Mouse (Mus musculus) forebrain, embryonic 14.5 days (tissue): ENCODE data around the gene Nr4a2. TPM values are rescaled to one million over a fixed set of nuclear protein-coding genes. Genes with fewer than 3 reads are reported as not detected.

Source experiments
- ATAC-seq: fragments of 200-750 bp; cut with Nextera tagmentation; 2 replicates; pipeline ENCODE4 v1.8.0; 2017; ENCODE audit warnings: mild to moderate bottlenecking, moderate library complexity
- DNase-seq: peaks from one replicate; pipeline ENCODE4 v3.0.0-alpha.2; 2015; ENCODE audit warnings: low spot score
- H3K27ac ChIP-seq: fragments of 300-500 bp; sonication (generic); 2 replicates; pipeline ENCODE4 v1.5.1; 2014; ENCODE audit warnings: low read depth, mild to moderate bottlenecking, control low read depth, low read length, moderate library complexity
- H3K27me3 ChIP-seq: fragments of 300-500 bp; sonication (generic); replicated peaks from 2 replicates; pipeline ENCODE4 v1.6.1; 2014; ENCODE audit warnings: low read length, control low read depth, mixed read lengths; ENCODE audit not compliant: control insufficient read depth, insufficient read depth
- H3K36me3 ChIP-seq: fragments of 300-500 bp; sonication (generic); 2 replicates; pipeline ENCODE4 v1.6.1; 2014; ENCODE audit warnings: low read length, control low read depth; ENCODE audit not compliant: control insufficient read depth, insufficient read depth
- H3K4me1 ChIP-seq: fragments of 300-500 bp; sonication (generic); 2 replicates; pipeline ENCODE4 v1.6.1; 2014; ENCODE audit warnings: antibody characterized with exemption, low read length, control low read depth; ENCODE audit not compliant: control insufficient read depth, insufficient read depth
- H3K4me2 ChIP-seq: fragments of 300-500 bp; sonication (generic); 2 replicates; pipeline ENCODE4 v1.6.1; 2014; ENCODE audit warnings: mild to moderate bottlenecking, control low read depth, low read length
- H3K4me3 ChIP-seq: fragments of 300-500 bp; sonication (generic); 2 replicates; pipeline ENCODE4 v1.5.1; 2014; ENCODE audit warnings: low read depth, low read length, control low read depth
- H3K9ac ChIP-seq: fragments of 300-500 bp; sonication (generic); 2 replicates; pipeline ENCODE4 v1.6.1; 2014; ENCODE audit warnings: mild to moderate bottlenecking, low read length, control low read depth, moderate library complexity
- H3K9me3 ChIP-seq: fragments of 300-500 bp; sonication (generic); replicated peaks from 2 replicates; pipeline ENCODE4 v1.6.1; 2016; ENCODE audit warnings: low read length, control low read depth, mixed read lengths; ENCODE audit not compliant: control insufficient read depth
- WGBS: fragments of 180-500 bp; shearing (Covaris S2); extraction: QIAGEN DNeasy Blood & Tissue Kit; methylation state at CpG from one replicate; pipeline ENCODE4 v1.1.7; 2014; 5-methylcytosine and 5-hydroxymethylcytosine counted together
- polyA plus RNA-seq: library from polyadenylated mRNA; unstranded; fragments of >200 nt; fragmentation: Nextera tagmentation; extraction: Ambion mirVana; gene quantifications from 2 replicates; pipeline ENCODE4 v1.2.1, GENCODE M21; 2014

Gene Nr4a2
- polyA plus RNA-seq, 1 experiment from 2014 or later: 8.2 TPM

GRCm38 (mm10) chr2:57114211-57115151 lies 9.3 kb downstream of the Nr4a2 start:
- H3K4me2 ChIP-seq: peak overlapping the region; percentile 96
- H3K9ac ChIP-seq: peak overlapping the region; percentile 75
- ATAC-seq: peak; percentile 81
- under 1% methylated on average over 73 of the region's 88 CpGs for WGBS
- H3K27me3 ChIP-seq: peaks cover 34% of the 10 kb centered on the region
- DNase-seq: peak; percentile 86
- peak overlapping the region; percentile 70 for H3K27ac ChIP-seq
- H3K9me3 ChIP-seq: no peaks in the 10 kb centered on the region
- no peaks in the 10 kb centered on the region for H3K36me3 ChIP-seq
- peak overlapping the region; percentile 72 for H3K4me3 ChIP-seq
- H3K4me1 ChIP-seq: peaks cover 15% of the 10 kb centered on the region

DNA sequence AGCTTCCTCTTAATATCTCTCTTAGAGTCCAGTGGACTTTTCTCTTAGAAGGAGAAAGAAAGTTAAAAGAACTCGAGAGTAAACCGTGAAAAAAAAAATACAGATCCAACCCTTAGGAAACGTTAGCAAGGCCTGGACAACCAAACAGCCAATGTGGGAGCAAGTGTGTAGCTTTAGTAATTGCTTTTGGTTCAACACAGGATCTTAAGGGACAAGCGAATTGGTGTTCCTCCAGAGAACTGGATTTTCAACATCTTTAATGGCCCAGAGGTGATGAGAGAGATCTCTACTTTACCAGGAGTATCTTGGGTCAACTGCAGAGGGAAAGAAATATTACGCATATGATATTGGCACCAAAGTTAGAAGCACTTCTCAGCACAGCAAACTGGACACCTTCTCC lies 10.4 kb downstream of the Nr4a2 start:
- ATAC-seq (no peak), DNase-seq (no peak)
- peak overlapping the region; percentile 96 for H3K4me2 ChIP-seq
- H3K4me3 ChIP-seq: peak overlapping the region; percentile 72
- no peak overlapping the region for H3K9ac ChIP-seq
- 42% methylated on average over 5 of the region's 5 CpGs for WGBS
- H3K27me3 ChIP-seq: peaks cover 39% of the 10 kb centered on the region
- H3K27ac ChIP-seq: no peak overlapping the region
- H3K36me3 ChIP-seq: no peaks in the 10 kb centered on the region
- H3K9me3 ChIP-seq: no peaks in the 10 kb centered on the region
- peaks cover 15% of the 10 kb centered on the region for H3K4me1 ChIP-seq

GRCm38 (mm10) chr2:57112949-57113348 lies 10.9 kb downstream of the Nr4a2 start:
- no peak for ATAC-seq
- Histone ChIP-seq H3K27ac (no peak overlapping the region), H3K4me1 (peaks cover 15% of the 10 kb centered on the region), H3K9ac (no peak overlapping the region), H3K36me3 (no peaks in the 10 kb centered on the region), H3K9me3 (no peaks in the 10 kb centered on the region), H3K4me2 (peak overlapping the region; percentile 96; the same call in 1 of the 2 replicates), H3K4me3 (peak overlapping the region; percentile 72; the same call in 1 of the 2 replicates), H3K27me3 (peaks cover 44% of the 10 kb centered on the region)
- DNase-seq: no peak
- WGBS: 50% methylated on average over 6 of the region's 6 CpGs

- WGBS: 16% methylated on average over 38 of the region's 38 CpGs
- no peak for ATAC-seq
- peaks cover 50% of the 10 kb centered on the region for H3K27me3 ChIP-seq
- H3K27ac ChIP-seq: no peak overlapping the region
- no peaks in the 10 kb centered on the region for H3K9me3 ChIP-seq
- H3K4me3 ChIP-seq: peak overlapping the region; percentile 72
- peak overlapping the region; percentile 42 for H3K4me2 ChIP-seq
- H3K4me1 ChIP-seq: peaks cover 12% of the 10 kb centered on the region
- DNase-seq: no peak
- no peaks in the 10 kb centered on the region for H3K36me3 ChIP-seq
- peak overlapping the region; percentile 2; the same call in 1 of the 2 replicates for H3K9ac ChIP-seq
Measured at GRCm38 (mm10) chr2:57111791-57112538, 11.8 kb downstream of the Nr4a2 start.

GRCm38 (mm10) chr2:57111011-57111790 lies 12.6 kb downstream of the Nr4a2 start:
- H3K4me2 ChIP-seq: peak overlapping the region; percentile 42
- ATAC-seq: no peak
- H3K27me3 ChIP-seq: peaks cover 51% of the 10 kb centered on the region
- WGBS: 16% methylated on average over 39 of the region's 39 CpGs
- H3K4me3 ChIP-seq: peak overlapping the region; percentile 72
- H3K9me3 ChIP-seq: no peaks in the 10 kb centered on the region
- H3K27ac ChIP-seq: no peak overlapping the region
- no peaks in the 10 kb centered on the region for H3K36me3 ChIP-seq
- H3K9ac ChIP-seq: peak overlapping the region; percentile 2; the same call in 1 of the 2 replicates
- peaks cover 12% of the 10 kb centered on the region for H3K4me1 ChIP-seq
- no peak for DNase-seq

DNA sequence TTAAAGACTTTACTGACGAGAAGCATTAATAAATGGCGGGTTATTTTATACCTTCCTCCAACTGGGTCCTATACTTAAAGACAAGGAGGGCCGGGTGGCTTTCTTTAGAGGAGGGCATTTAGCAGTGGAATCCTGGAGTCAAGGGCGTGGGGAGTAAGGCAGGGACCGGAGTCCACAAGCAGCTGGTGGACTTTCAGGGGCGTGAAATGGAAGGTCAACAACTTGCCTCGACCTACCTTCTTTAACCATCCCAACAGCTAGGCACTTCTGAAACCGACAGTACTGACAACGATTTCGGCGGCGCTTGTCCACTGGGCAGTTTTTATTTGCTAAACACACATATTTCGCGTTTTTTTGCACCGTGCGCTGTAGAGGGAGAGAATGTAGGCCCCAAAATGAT lies 13.4 kb downstream of the Nr4a2 start:
- Histone ChIP-seq H3K4me3 (no peak overlapping the region), H3K27ac (no peak overlapping the region), H3K4me2 (no peak overlapping the region), H3K9me3 (no peaks in the 10 kb centered on the region), H3K9ac (no peak overlapping the region), H3K4me1 (peaks cover 9% of the 10 kb centered on the region), H3K36me3 (no peaks in the 10 kb centered on the region), H3K27me3 (peaks cover 59% of the 10 kb centered on the region)
- DNase-seq (no peak), ATAC-seq (no peak)
- WGBS: 47% methylated on average over 16 of the region's 16 CpGs

- Histone ChIP-seq H3K27ac (no peak overlapping the region), H3K4me2 (no peak overlapping the region)
Measured at GRCm38 (mm10) chr2:57109926-57110325, 13.9 kb downstream of the Nr4a2 start.

GRCm38 (mm10) chr2:57109301-57109700 lies 14.5 kb downstream of the Nr4a2 start:
- Histone ChIP-seq H3K27ac (no peak overlapping the region), H3K4me2 (no peak overlapping the region)
- no peak for ATAC-seq

More at GRCm38 (mm10) chr2:57109926-57110325, 13.9 kb downstream of the Nr4a2 start:
- no peak overlapping the region for H3K4me3 ChIP-seq
- peaks cover 5% of the 10 kb centered on the region for H3K4me1 ChIP-seq
- ATAC-seq (no peak), DNase-seq (no peak)
- H3K36me3 ChIP-seq: no peaks in the 10 kb centered on the region
- no peak overlapping the region for H3K9ac ChIP-seq
- H3K27me3 ChIP-seq: peaks cover 63% of the 10 kb centered on the region
- no peaks in the 10 kb centered on the region for H3K9me3 ChIP-seq
- WGBS: 13% methylated on average over 14 of the region's 14 CpGs

More at GRCm38 (mm10) chr2:57109301-57109700, 14.5 kb downstream of the Nr4a2 start:
- Histone ChIP-seq H3K4me3 (no peak overlapping the region), H3K9ac (no peak overlapping the region), H3K9me3 (no peaks in the 10 kb centered on the region), H3K36me3 (no peaks in the 10 kb centered on the region), H3K4me1 (peaks cover 5% of the 10 kb centered on the region), H3K27me3 (peaks cover 69% of the 10 kb centered on the region)
- WGBS: 5% methylated on average over 11 of the region's 11 CpGs
- DNase-seq: no peak
